Mouse (Mus musculus) heart, adult 8-10 months (tissue): ENCODE data around the gene A930002H24Rik. TPM values are rescaled to one million over a fixed set of nuclear protein-coding genes. Genes with fewer than 3 reads are reported as not detected.

Experiments
- DNase-seq: peaks from one replicate; pipeline ENCODE4 v3.0.0; 2022; ENCODE audit warnings: low spot score
- total RNA-seq, 4 experiments: library from RNA; stranded (reverse); gene quantifications; 2 replicates each; pipeline ENCODE4 v1.2.4; 2022

A930002H24Rik gene
- total RNA-seq, 4 experiments from 2014 or later, result 0.81 TPM; not detected in 3

DNA sequence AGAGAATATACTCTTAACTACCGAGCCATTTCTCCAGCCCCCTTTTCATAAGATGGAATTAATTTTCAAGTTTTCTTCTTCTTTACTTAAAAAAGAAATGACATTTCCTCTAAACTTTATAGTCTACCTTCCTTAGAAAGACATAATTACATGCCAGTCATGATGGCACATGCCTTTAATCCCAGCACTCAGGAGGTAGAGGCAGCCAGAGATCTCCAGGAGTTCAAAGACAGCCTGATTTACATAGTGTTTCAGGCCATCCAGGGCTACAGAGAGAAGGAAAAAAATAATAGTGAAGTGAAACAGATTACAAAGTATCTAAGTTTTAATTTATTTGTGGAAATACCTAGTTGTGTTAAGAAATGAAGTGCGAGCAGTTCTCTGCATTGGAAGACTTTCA is 27.4 kb downstream of the A930002H24Rik start:
- no peak for DNase-seq

DNA sequence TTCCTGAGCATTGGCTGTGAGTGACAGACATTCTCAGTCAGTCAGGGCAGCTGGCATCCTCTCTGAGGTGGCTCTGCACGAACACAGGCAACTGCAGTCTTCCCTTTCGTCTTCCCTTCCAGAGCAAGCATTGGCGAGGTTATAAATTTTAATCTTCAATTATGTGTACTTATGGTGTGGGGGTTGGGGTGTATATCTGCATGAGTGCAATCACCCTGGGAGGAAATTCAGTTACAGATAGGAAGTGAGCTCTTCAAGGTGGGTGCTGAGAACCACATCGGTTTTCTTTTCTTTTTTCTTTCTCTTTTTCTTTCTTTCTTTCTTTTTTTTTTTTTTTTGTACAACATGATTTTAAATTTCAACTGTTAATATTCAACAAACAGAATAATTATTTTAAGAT is 32.0 kb downstream of the A930002H24Rik start:
- no peak for DNase-seq

- no peak for DNase-seq
These were observed 34.8 kb downstream of the A930002H24Rik start for GRCm38 (mm10) chr17:63828561-63829332.

DNA sequence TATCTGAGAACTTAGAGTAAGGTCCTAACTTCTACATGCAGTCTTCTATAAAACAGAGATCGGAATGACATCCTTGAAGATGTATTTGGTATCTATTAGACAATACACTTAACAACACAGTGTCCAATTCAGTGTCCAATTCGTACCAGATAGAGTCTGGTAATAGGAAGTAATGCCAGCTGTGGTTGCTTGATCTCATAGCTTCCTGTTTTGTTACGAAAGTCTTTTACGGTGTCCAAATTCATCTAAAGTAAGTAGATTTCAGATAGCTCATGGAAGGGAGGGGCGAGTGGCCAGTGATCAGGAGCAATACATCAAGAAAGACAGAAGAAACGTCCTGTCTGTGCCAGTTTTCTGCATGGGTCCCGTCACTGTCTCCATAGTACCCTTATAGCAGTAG is 36.8 kb downstream of the A930002H24Rik start:
- DNase-seq, result no peak

GRCm38 (mm10) chr17:63826196-63826595 is 37.4 kb downstream of the A930002H24Rik start:
- no peak for DNase-seq

- no peak for DNase-seq
These were observed 39.5 kb downstream of the A930002H24Rik start for GRCm38 (mm10) chr17:63824141-63824540.

DNA sequence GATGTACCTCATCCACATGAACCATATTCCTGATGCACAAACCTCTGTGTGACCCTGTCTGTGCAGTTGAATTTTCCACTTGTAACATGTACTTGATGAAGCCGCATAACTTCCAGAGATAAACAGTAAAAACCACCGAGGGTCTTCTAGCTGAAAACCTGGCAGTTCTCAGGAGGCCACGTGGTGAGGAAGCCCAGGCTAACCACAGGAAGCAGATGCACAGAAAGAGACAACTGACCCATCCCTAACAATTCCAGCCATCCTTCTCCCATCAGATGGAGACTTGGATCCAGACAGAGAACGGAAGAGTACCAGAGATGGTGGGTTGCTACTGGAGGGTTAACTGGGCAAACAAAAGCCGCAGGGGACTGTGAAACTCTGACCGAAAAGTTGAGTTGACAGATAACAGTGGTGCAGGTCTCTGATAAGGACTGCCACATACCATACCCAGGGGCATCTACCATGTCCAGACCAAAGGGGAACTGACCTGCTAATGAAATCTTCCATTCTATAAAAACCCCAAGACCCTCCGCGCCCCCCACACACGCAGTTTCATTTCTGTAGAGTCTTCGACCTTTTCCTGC is 45.1 kb downstream of the A930002H24Rik start:
- DNase-seq, result no peak

DNA sequence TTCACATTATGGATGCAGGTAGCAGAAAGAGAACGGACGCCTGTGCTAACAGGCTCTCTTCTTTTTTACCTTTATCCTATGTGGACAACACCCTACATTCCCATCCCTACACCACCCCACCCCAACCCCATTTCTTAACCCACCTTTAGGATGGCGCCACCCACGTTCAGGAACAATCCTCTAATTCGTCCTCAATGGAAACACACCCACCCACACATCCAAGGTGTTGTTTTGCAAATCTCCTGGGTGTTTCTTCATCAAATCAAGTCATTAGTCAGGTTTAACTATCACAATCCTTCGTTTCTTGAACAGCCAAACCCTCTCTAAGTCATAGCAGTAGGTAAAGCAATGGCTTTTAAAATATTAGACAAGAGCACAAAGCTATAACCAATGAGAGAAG is 50.0 kb downstream of the A930002H24Rik start:
- no peak for DNase-seq

Other genes starting within 250 kb of the A930002H24Rik start
- gene Fer, start 729 bp downstream of the A930002H24Rik start, total RNA-seq, result 10 to 100 TPM; 17.1 to 21.6 (median 18.4) TPM